Mouse (Mus musculus): ENCODE measurements around the gene 2010300C02Rik.
"Not testable (repeated sequence)": the region's sequence is repeated elsewhere in the genome, so short reads cannot be mapped to it uniquely, and the experiment has no call there.

The 2010300C02Rik gene

GRCm38 (mm10) chr1:37602268-37602667, 117.6 kb downstream of the 2010300C02Rik start:
- H3K27me3 ChIP-seq (ENCODE audit: insufficient read depth, low read length), result no peaks in the 10 kb centered on the region
- H3K9me3 ChIP-seq (ENCODE audit: low read length), result no peaks in the 10 kb centered on the region
- H3K4me3 ChIP-seq (replicated peaks; ENCODE audit: low read length), result no peak overlapping the region
- no peaks in the 10 kb centered on the region for H3K4me1 ChIP-seq (replicated peaks; ENCODE audit: low read depth, low read length)
- TF ChIP-seq NANOG (IDR thresholded peaks at IDR 0.05; ENCODE audit: borderline replicate concordance, low read length) (no peak), CTCF (conservative IDR thresholded peaks at IDR 0.05; ENCODE audit: low read length) (no peak), POU5F1 (IDR thresholded peaks at IDR 0.05; ENCODE audit: borderline replicate concordance, low read length) (no peak)
- H3K36me3 ChIP-seq (ENCODE audit: insufficient read depth, low read length), result no peaks in the 10 kb centered on the region

- TF ChIP-seq POU5F1 (IDR thresholded peaks at IDR 0.05; ENCODE audit: borderline replicate concordance, low read length) (no peak), CTCF (conservative IDR thresholded peaks at IDR 0.05; ENCODE audit: low read length) (no peak), NANOG (IDR thresholded peaks at IDR 0.05; ENCODE audit: borderline replicate concordance, low read length) (no peak)
- no peaks in the 10 kb centered on the region for H3K27me3 ChIP-seq (ENCODE audit: insufficient read depth, low read length)
- no peak overlapping the region for H3K4me3 ChIP-seq (replicated peaks; ENCODE audit: low read length)
- no peaks in the 10 kb centered on the region for H3K9me3 ChIP-seq (ENCODE audit: low read length)
- no peaks in the 10 kb centered on the region for H3K36me3 ChIP-seq (ENCODE audit: insufficient read depth, low read length)
- H3K4me1 ChIP-seq (replicated peaks; ENCODE audit: low read depth, low read length), result no peaks in the 10 kb centered on the region
These were observed 118.4 kb downstream of the 2010300C02Rik start for GRCm38 (mm10) chr1:37601461-37601860.

GRCm38 (mm10) chr1:37600640-37601175, 119.2 kb downstream of the 2010300C02Rik start:
- Histone ChIP-seq H3K9me3 (ENCODE audit: low read length) (no peaks in the 10 kb centered on the region), H3K4me3 (replicated peaks; ENCODE audit: low read length) (no peak overlapping the region), H3K27me3 (ENCODE audit: insufficient read depth, low read length) (no peaks in the 10 kb centered on the region), H3K36me3 (ENCODE audit: insufficient read depth, low read length) (no peaks in the 10 kb centered on the region), H3K4me1 (replicated peaks; ENCODE audit: low read depth, low read length) (no peaks in the 10 kb centered on the region)
- TF ChIP-seq CTCF (conservative IDR thresholded peaks at IDR 0.05; ENCODE audit: low read length), result no peak
- no peak for TF ChIP-seq NANOG (IDR thresholded peaks at IDR 0.05; ENCODE audit: borderline replicate concordance, low read length)
- TF ChIP-seq POU5F1 (IDR thresholded peaks at IDR 0.05; ENCODE audit: borderline replicate concordance, low read length), result no peak

GRCm38 (mm10) chr1:37598986-37599385, 120.9 kb downstream of the 2010300C02Rik start:
- no peaks in the 10 kb centered on the region for H3K9me3 ChIP-seq (ENCODE audit: low read length)
- H3K4me3 ChIP-seq (replicated peaks; ENCODE audit: low read length), result no peak overlapping the region
- TF ChIP-seq NANOG (IDR thresholded peaks at IDR 0.05; ENCODE audit: borderline replicate concordance, low read length), result no peak
- TF ChIP-seq POU5F1 (IDR thresholded peaks at IDR 0.05; ENCODE audit: borderline replicate concordance, low read length), result no peak
- TF ChIP-seq CTCF (conservative IDR thresholded peaks at IDR 0.05; ENCODE audit: low read length), result no peak
- no peaks in the 10 kb centered on the region for H3K4me1 ChIP-seq (replicated peaks; ENCODE audit: low read depth, low read length)
- no peaks in the 10 kb centered on the region for H3K36me3 ChIP-seq (ENCODE audit: insufficient read depth, low read length)
- no peaks in the 10 kb centered on the region for H3K27me3 ChIP-seq (ENCODE audit: insufficient read depth, low read length)

- H3K27me3 ChIP-seq (ENCODE audit: insufficient read depth, low read length); H3K9me3 ChIP-seq (ENCODE audit: low read length); H3K4me3 ChIP-seq (replicated peaks; ENCODE audit: low read length); H3K36me3 ChIP-seq (ENCODE audit: insufficient read depth, low read length); H3K4me1 ChIP-seq (replicated peaks; ENCODE audit: low read depth, low read length): not testable (repeated sequence)
These were observed 125.1 kb downstream of the 2010300C02Rik start for GRCm38 (mm10) chr1:37594812-37595211.

GRCm38 (mm10) chr1:37585809-37586480, 133.9 kb downstream of the 2010300C02Rik start:
- H3K9me3 ChIP-seq (ENCODE audit: low read length), result no peaks in the 10 kb centered on the region
- no peak overlapping the region for H3K4me3 ChIP-seq (replicated peaks; ENCODE audit: low read length)
- no peaks in the 10 kb centered on the region for H3K27me3 ChIP-seq (ENCODE audit: insufficient read depth, low read length)
- no peak for TF ChIP-seq NANOG (IDR thresholded peaks at IDR 0.05; ENCODE audit: borderline replicate concordance, low read length)
- TF ChIP-seq CTCF (conservative IDR thresholded peaks at IDR 0.05; ENCODE audit: low read length), result no peak
- TF ChIP-seq POU5F1 (IDR thresholded peaks at IDR 0.05; ENCODE audit: borderline replicate concordance, low read length), result no peak
- no peaks in the 10 kb centered on the region for H3K36me3 ChIP-seq (ENCODE audit: insufficient read depth, low read length)
- no peaks in the 10 kb centered on the region for H3K4me1 ChIP-seq (replicated peaks; ENCODE audit: low read depth, low read length)

- no peaks in the 10 kb centered on the region for H3K36me3 ChIP-seq (ENCODE audit: insufficient read depth, low read length)
- no peak overlapping the region for H3K4me3 ChIP-seq (replicated peaks; ENCODE audit: low read length)
- TF ChIP-seq POU5F1 (IDR thresholded peaks at IDR 0.05; ENCODE audit: borderline replicate concordance, low read length), result no peak
- TF ChIP-seq NANOG (IDR thresholded peaks at IDR 0.05; ENCODE audit: borderline replicate concordance, low read length), result no peak
- no peak for TF ChIP-seq CTCF (conservative IDR thresholded peaks at IDR 0.05; ENCODE audit: low read length)
These were observed 136.0 kb downstream of the 2010300C02Rik start for GRCm38 (mm10) chr1:37583795-37584464.

GRCm38 (mm10) chr1:37583167-37583566, 136.7 kb downstream of the 2010300C02Rik start:
- Histone ChIP-seq H3K27me3 (ENCODE audit: insufficient read depth, low read length) (no peaks in the 10 kb centered on the region), H3K4me1 (replicated peaks; ENCODE audit: low read depth, low read length) (no peaks in the 10 kb centered on the region), H3K9me3 (ENCODE audit: low read length) (no peaks in the 10 kb centered on the region), H3K36me3 (ENCODE audit: insufficient read depth, low read length) (no peaks in the 10 kb centered on the region), H3K4me3 (replicated peaks; ENCODE audit: low read length) (no peak overlapping the region)
- no peak for TF ChIP-seq CTCF (conservative IDR thresholded peaks at IDR 0.05; ENCODE audit: low read length)
- TF ChIP-seq NANOG (IDR thresholded peaks at IDR 0.05; ENCODE audit: borderline replicate concordance, low read length), result no peak

More at GRCm38 (mm10) chr1:37583795-37584464, 136.0 kb downstream of the 2010300C02Rik start:
- Histone ChIP-seq H3K27me3 (ENCODE audit: insufficient read depth, low read length) (no peaks in the 10 kb centered on the region), H3K4me1 (replicated peaks; ENCODE audit: low read depth, low read length) (no peaks in the 10 kb centered on the region), H3K9me3 (ENCODE audit: low read length) (no peaks in the 10 kb centered on the region)
